Mouse (Mus musculus) liver, embryonic 16.5 days (tissue): ENCODE results near the gene Gpr18. TPM values are rescaled to one million over a fixed set of nuclear protein-coding genes. Genes with fewer than 3 reads are reported as not detected.

ENCODE experiments used
- ATAC-seq: fragments of 200-750 bp; cut with Nextera tagmentation; 2 replicates; pipeline ENCODE4 v1.8.0; 2017; ENCODE audit warnings: low read depth, mild to moderate bottlenecking, moderate number of reproducible peaks, moderate library complexity
- H3K27ac ChIP-seq: fragments of 300-500 bp; sonication (generic); 2 replicates; pipeline ENCODE4 v1.5.1; 2014; ENCODE audit warnings: mild to moderate bottlenecking, low read length
- H3K27me3 ChIP-seq: fragments of 300-500 bp; sonication (generic); 2 replicates; pipeline ENCODE4 v1.6.1; 2014; ENCODE audit warnings: low read depth, low read length, mixed read lengths; ENCODE audit not compliant: control insufficient read depth, insufficient read depth
- H3K36me3 ChIP-seq: fragments of 300-500 bp; sonication (generic); 2 replicates; pipeline ENCODE4 v1.6.1; 2014; ENCODE audit warnings: mild to moderate bottlenecking; ENCODE audit not compliant: control insufficient read depth, insufficient read depth
- H3K4me1 ChIP-seq: fragments of 300-500 bp; sonication (generic); 2 replicates; pipeline ENCODE4 v1.6.1; 2014; ENCODE audit warnings: low read depth, low read length, mixed read lengths; ENCODE audit not compliant: control insufficient read depth
- H3K4me2 ChIP-seq: fragments of 300-500 bp; sonication (generic); 2 replicates; pipeline ENCODE4 v1.6.1; 2014; ENCODE audit warnings: low read depth, low read length, mixed read lengths
- H3K4me3 ChIP-seq: fragments of 300-500 bp; sonication (generic); 2 replicates; pipeline ENCODE4 v1.5.1; 2014; ENCODE audit warnings: low read depth, mild to moderate bottlenecking, low read length
- H3K9ac ChIP-seq: fragments of 300-500 bp; sonication (generic); 2 replicates; pipeline ENCODE4 v1.6.1; 2014; ENCODE audit warnings: low read depth, low read length
- H3K9me3 ChIP-seq: fragments of 300-500 bp; sonication (generic); replicated peaks from 2 replicates; pipeline ENCODE4 v1.6.1; 2016; ENCODE audit warnings: low read length; ENCODE audit not compliant: control insufficient read depth
- WGBS: fragments of 180-500 bp; shearing (Covaris S2); extraction: QIAGEN DNeasy Blood & Tissue Kit; methylation state at CpG from one replicate; pipeline ENCODE4 v1.1.7; 2014; ENCODE audit not compliant: insufficient replicate concordance; 5-methylcytosine and 5-hydroxymethylcytosine counted together
- polyA plus RNA-seq: library from polyadenylated mRNA; unstranded; fragments of >200 nt; fragmentation: Nextera tagmentation; extraction: Ambion mirVana; gene quantifications from 2 replicates; pipeline ENCODE4 v1.2.1, GENCODE M21; 2015

The Gpr18 gene
- polyA plus RNA-seq, 1 experiment from 2014 or later, result 0.34 TPM

DNA sequence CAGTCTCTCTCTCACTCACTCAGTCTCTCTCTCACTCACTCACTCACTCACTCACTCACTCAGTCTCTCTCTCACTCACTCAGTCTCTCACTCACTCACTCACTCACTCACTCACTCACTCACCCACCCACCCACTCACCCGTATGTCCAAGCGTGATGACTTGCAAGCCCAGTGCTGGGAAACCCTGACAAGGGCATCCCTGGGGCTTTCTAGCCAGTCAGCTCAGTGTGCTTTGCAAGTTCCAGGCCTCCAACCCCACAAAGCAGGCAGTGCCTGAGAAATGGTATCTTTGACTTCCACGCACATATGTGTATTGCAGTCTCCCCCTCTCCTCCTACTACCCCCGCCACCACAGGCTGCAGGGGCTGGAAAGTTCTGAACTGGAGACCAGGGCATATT, 6.4 kb upstream of the Gpr18 start:
- no peaks in the 10 kb centered on the region; the same call in 1 of the 2 replicates for H3K4me1 ChIP-seq
- H3K4me2 ChIP-seq, result no peak overlapping the region
- H3K27me3 ChIP-seq, result no peaks in the 10 kb centered on the region
- no peak for ATAC-seq
- no peak overlapping the region for H3K4me3 ChIP-seq
- H3K9me3 ChIP-seq, result no peaks in the 10 kb centered on the region
- WGBS, result 72% methylated on average over 4 of the region's 4 CpGs
- no peak overlapping the region for H3K9ac ChIP-seq
- no peaks in the 10 kb centered on the region for H3K36me3 ChIP-seq
- no peak overlapping the region for H3K27ac ChIP-seq

DNA sequence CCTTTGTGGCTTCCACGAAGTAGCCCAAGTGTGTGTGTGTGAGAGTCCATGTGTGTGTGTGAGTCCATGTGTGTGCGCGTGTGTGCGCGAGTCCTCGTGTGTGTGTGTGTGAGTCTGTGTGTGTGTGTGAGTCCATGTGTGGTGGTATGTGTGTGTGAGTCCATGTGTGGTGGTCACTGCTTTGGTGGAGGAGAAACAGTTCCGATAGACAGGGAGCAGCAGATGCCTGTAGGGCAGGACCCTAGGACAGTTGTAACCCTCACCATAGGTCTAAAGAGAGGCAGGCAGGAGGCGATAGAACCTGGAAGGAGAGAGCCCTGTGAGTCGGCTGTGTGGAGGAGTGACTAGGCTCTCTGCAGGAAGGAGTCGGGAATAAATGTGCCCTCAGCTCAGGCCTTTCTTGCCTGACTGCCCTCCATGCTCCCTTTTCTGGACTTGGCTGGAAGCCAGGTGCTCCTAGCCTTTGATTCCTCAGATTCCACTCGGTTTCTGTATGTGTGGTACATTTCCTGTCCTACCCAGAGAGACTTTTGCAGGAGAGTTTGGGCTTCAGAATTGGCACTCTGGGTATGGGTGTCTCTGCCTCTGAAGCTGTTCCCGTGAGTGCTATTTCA, 5.0 kb upstream of the Gpr18 start:
- ATAC-seq, result no peak
- H3K27ac ChIP-seq, result no peak overlapping the region

DNA sequence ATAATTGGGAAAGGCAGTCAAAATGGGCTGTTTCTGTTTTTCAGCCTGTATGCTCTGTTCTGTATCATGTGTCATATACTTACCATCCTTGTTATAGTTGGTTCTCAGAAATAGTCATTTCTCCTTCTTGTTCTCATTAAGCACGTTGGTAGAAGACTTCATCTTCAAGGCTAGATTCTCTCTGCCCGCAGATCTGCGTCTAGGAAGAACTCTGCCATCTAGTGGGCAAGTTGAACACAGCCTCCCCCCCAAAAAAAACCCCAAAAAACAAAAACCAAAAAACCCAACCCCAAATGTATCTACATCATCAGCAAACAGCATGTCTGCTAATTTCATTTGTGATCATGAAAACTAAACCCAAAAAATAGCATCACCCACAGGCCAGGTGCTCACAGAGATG, 4.2 kb upstream of the Gpr18 start:
- Histone ChIP-seq H3K9ac (no peak overlapping the region), H3K4me2 (no peak overlapping the region), H3K27me3 (no peaks in the 10 kb centered on the region), H3K27ac (no peak overlapping the region), H3K4me3 (no peak overlapping the region), H3K9me3 (no peaks in the 10 kb centered on the region), H3K4me1 (no peaks in the 10 kb centered on the region; the same call in 1 of the 2 replicates), H3K36me3 (no peaks in the 10 kb centered on the region)
- ATAC-seq, result no peak
- 16% methylated on average over 3 of the region's 3 CpGs for WGBS

More for the DNA sequence above, 5.0 kb upstream of the Gpr18 start:
- 74% methylated on average over 12 of the region's 12 CpGs for WGBS
- Histone ChIP-seq H3K9ac (no peak overlapping the region), H3K4me2 (no peak overlapping the region), H3K27me3 (no peaks in the 10 kb centered on the region), H3K36me3 (no peaks in the 10 kb centered on the region), H3K4me1 (no peaks in the 10 kb centered on the region; the same call in 1 of the 2 replicates), H3K9me3 (no peaks in the 10 kb centered on the region), H3K4me3 (no peak overlapping the region)

DNA sequence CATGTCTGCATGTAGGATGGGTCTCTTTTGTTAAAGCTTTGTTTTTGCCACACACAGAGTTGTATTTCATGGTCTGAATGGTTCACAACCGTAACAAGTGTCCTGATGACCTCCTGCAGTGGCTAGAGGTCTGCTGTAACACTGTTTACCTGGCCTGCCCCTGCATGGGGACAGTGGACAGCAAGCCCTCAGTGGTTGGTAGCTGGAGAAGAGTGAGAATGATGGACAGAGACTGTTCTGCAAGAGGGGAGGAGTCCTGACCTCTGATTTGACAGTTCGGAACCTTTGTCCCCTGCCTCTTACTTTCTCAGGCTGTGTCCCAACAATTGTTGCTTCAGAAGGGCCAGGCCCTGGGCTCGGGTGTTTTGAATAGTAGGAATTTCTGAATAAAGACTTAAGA, 2.7 kb upstream of the Gpr18 start:
- Histone ChIP-seq H3K27me3 (no peaks in the 10 kb centered on the region), H3K4me2 (no peak overlapping the region), H3K4me1 (no peaks in the 10 kb centered on the region; the same call in 1 of the 2 replicates), H3K9ac (no peak overlapping the region), H3K9me3 (no peaks in the 10 kb centered on the region), H3K36me3 (no peaks in the 10 kb centered on the region), H3K4me3 (no peak overlapping the region), H3K27ac (no peak overlapping the region)
- WGBS, result 57% methylated on average over 3 of the region's 3 CpGs
- peak; percentile 90 for ATAC-seq

DNA sequence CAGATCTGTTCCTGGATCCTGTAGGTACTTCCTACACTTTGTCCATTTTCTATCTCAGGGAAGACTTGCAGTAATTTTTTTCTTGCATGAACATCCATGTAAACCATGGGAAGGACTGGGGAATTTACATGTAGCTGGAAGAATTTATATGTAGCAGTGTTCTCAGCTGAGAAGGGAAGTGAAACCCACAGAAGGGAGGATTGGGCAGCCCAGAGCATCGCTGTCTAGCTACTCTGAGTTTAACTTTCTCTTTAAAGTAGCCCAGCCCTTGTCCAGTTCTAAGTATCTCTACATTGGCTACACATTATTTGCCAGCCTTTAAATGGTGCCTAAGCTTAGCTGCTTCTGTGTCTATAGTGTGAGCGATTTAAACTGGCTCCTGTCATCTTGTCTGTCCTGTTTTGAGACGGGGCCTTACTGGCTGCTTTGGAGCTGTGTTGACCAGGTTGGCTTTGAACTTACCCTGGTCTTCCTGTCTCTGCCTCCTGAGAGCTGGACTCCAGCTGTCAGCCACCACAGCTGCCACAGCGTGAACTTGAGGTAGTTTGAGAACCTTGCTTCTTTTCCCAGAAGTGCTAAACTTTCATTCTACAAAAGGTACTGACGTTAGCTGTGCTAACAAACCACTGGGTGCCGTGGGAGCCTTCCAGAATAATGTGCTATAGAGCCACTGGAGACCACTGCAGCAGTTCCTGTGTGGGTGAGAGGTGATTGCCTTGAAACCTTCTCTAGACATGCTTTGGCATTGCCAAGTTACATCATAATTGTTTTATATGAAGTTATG, 922 bp upstream of the Gpr18 start:
- Histone ChIP-seq H3K9ac (no peak overlapping the region), H3K36me3 (no peaks in the 10 kb centered on the region), H3K9me3 (no peaks in the 10 kb centered on the region), H3K4me1 (no peaks in the 10 kb centered on the region; the same call in 1 of the 2 replicates), H3K27me3 (no peaks in the 10 kb centered on the region), H3K27ac (no peak overlapping the region), H3K4me3 (no peak overlapping the region), H3K4me2 (no peak overlapping the region)
- WGBS, result 69% methylated on average over 6 of the region's 6 CpGs
- ATAC-seq, result no peak

DNA sequence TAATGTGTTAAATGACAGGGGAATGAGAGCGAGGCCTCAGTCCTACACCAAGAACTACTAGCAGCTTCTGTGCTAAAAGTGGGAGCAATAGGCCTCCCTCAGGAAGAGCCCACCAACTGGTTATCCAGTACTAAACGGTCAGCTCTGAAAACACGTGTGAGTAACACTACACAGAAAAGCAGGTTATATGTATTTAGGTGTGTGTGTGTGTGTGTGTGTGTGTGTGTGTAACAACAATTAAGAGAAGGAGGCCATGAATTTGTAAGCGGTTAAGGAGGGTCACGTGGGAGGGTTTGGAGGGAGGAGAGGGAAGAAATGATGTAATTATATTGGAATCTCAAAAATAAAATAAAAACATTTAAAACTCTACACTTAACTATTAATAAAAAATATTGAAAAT, 438 bp downstream of the Gpr18 start:
- 66% methylated on average over 5 of the region's 5 CpGs for WGBS
- no peak for ATAC-seq

DNA sequence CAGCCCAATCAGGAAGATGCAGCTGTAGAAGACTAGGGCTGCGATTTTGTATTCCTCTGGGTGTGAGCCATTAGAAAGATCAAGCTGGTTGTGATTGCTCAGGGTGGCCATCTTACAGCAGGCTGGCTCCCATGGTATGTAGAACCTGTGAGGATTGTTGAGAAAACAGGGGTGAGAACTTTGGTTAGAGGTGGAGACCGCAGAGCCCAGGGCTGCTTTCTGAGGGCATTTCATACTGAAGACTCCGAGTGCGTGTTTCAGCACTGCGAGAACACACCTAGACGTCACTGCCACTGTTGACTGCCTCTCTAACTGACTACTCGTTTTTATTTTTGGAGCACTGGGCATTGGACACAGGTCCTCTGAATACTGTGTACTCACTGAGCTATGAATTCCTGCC, 3.1 kb downstream of the Gpr18 start:
- Histone ChIP-seq H3K9ac (no peak overlapping the region), H3K4me2 (no peak overlapping the region), H3K27me3 (no peaks in the 10 kb centered on the region), H3K4me3 (no peak overlapping the region), H3K4me1 (no peaks in the 10 kb centered on the region), H3K9me3 (no peaks in the 10 kb centered on the region), H3K36me3 (no peaks in the 10 kb centered on the region; the same call in 1 of the 2 replicates), H3K27ac (no peak overlapping the region)
- ATAC-seq, result no peak
- WGBS, result 76% methylated on average over 7 of the region's 7 CpGs

More for the DNA sequence above, 438 bp downstream of the Gpr18 start:
- H3K27ac ChIP-seq, result no peak overlapping the region
- H3K36me3 ChIP-seq, result no peaks in the 10 kb centered on the region
- no peak overlapping the region for H3K4me2 ChIP-seq
- H3K4me1 ChIP-seq, result no peaks in the 10 kb centered on the region; the same call in 1 of the 2 replicates
- no peaks in the 10 kb centered on the region for H3K27me3 ChIP-seq
- H3K9me3 ChIP-seq, result no peaks in the 10 kb centered on the region
- H3K4me3 ChIP-seq, result no peak overlapping the region
- H3K9ac ChIP-seq, result no peak overlapping the region

DNA sequence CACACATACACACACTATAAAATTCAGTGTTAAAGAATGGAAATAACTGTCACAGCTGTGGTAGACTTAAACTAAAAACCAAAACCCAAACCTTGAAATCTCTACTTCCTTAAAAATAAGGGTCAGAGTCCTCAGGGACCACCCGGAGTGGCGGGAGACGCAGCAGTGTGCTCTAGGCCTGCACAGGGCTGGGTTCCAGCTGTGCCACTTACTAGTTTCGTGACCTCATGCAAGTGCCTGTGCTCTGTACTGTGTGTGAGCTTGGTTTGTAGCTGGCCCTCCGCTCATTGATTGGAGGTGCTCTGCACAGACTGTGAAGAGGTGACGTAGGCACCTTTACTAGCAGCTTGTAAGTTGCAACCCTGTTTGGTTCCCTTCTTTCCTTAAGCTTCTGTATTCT, 5.7 kb downstream of the Gpr18 start:
- Histone ChIP-seq H3K4me3 (no peak overlapping the region), H3K9me3 (no peaks in the 10 kb centered on the region), H3K9ac (no peak overlapping the region), H3K36me3 (no peaks in the 10 kb centered on the region; the same call in 1 of the 2 replicates), H3K4me1 (peaks cover 15% of the 10 kb centered on the region), H3K27me3 (no peaks in the 10 kb centered on the region), H3K27ac (no peak overlapping the region), H3K4me2 (no peak overlapping the region)
- no peak for ATAC-seq
- 81% methylated on average over 6 of the region's 6 CpGs for WGBS
